Mouse (Mus musculus) hematopoietic stem cell, adult 5-6 weeks (primary cell): ENCODE results near the gene Gpr87. TPM values are rescaled to one million over a fixed set of nuclear protein-coding genes. Genes with fewer than 3 reads are reported as not detected.

Experiments used
- total RNA-seq: library from RNA; stranded (forward); fragments of 172-1452, 232-1000 nt; gene quantifications from 2 replicates; pipeline ENCODE4 v1.2.3, GENCODE M21; 2017

The Gpr87 gene
- total RNA-seq, 1 experiment from 2014 or later, result not detected

Other genes with a start within 250 kb of the Gpr87 start
- 10.6 and 16.7 TPM in 2 replicates for gene Med12l, start 189.3 kb downstream of the Gpr87 start, total RNA-seq
- 143 and 156 TPM in 2 replicates for gene Gpr171, start 93.3 kb downstream of the Gpr87 start, total RNA-seq
- 53.2 and 54.7 TPM in 2 replicates for gene P2ry14, start 41.5 kb downstream of the Gpr87 start, total RNA-seq
- gene P2ry13, start 15.8 kb upstream of the Gpr87 start, total RNA-seq, result 2.0 and 4.9 TPM in 2 replicates
- gene P2ry12, start 67.8 kb upstream of the Gpr87 start, total RNA-seq, result 0.30 and 2.3 TPM in 2 replicates
- 0.60 and 2.8 TPM in 2 replicates for gene Igsf10, start 149.3 kb upstream of the Gpr87 start, total RNA-seq